Mouse (Mus musculus): ENCODE results near the gene Gm10282. TPM values are rescaled to one million over a fixed set of nuclear protein-coding genes. Genes with fewer than 3 reads are reported as not detected.

The Gm10282 gene
- total RNA-seq, 2 experiments from 2014 or later, result 2.8 to 4.8 TPM

DNA sequence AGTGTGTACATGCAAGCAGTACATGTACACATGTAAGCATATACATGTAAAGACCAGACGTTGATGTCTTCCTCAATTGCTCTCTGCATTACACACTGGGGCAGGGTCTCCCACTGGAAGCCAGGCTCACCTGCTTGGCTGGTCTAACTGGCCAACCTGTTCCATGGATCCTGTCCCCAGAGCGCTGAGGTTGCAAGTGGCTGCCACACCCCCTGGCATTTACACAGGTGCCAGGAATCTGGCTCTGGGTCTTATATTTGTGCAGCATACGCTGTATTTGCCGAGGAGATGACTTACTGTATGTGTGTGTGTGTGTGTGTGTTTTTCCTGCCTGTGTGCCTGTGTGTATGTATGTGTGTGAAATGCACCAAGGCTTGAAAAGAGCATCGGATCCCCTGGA, 1.9 kb upstream of the Gm10282 start:
- no peak for DNase-seq
- intact Hi-C loops (cut with DNase I), result no loop called here
- Histone ChIP-seq H3K4me3 (no peak overlapping the region), H3K27ac (no peak overlapping the region)
- TF ChIP-seq CTCF (IDR thresholded peaks at IDR 0.05), result no peak

DNA sequence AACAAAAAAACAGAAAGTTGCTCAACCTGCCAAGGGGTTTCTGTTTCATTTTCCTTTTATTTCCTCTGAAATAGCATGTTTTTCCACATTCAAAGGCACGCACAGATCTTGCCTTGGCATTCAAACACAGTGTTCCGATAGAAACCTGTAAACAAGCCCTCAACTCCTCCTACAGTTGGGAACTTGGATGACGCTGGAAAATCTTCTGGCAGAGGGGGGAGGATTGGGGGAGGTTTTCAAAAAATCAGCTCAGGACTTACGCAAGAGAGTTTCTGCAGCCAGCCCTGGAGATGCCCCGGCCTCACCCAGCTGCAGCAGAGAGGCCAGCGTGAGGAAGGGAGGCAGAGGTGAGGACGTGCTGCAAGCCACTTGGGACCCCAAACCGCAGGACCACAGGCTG, 1.4 kb downstream of the Gm10282 start:
- intact Hi-C loops (cut with DNase I), result no loop called here
- peak overlapping the region; percentile 87 for H3K27ac ChIP-seq
- H3K4me3 ChIP-seq, result peak overlapping the region; percentile 54
- peak; percentile 86 for DNase-seq
- no peak for TF ChIP-seq CTCF (IDR thresholded peaks at IDR 0.05)

DNA sequence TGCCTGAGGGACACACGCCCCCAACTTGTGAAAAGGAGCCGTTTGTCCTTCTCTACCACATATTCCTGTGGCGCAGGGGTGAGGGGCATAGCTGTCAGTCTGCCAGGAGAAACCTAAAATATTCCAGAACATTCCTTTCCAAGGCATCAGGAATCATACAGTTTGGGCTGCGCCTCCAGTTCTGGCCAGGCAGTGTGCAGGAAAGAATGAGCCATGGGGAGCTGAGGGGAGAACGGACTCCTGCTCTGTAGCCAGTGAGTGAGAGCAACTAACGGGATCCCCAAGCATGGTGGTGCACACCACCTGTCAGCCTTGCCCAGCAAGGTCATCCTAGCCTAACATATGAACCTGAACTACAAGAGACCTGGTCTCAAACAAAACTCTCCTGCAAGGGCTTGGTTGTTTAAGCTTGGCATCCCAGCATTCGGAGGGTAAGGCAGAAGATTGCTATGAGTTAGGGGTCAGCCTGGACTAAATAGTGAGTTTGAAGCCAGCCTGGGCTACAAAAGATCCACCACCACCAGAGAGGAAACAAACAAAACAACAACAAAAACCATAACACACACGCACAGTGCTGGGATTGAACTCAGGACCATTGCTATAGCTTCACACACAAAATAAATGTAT, 2.0 kb downstream of the Gm10282 start:
- intact Hi-C loops (cut with DNase I), result no loop called here
- no peak for TF ChIP-seq CTCF (IDR thresholded peaks at IDR 0.05)
- peak; percentile 35 for DNase-seq
- Histone ChIP-seq H3K4me3 (peak overlapping the region; percentile 54), H3K27ac (peak overlapping the region; percentile 87)

DNA sequence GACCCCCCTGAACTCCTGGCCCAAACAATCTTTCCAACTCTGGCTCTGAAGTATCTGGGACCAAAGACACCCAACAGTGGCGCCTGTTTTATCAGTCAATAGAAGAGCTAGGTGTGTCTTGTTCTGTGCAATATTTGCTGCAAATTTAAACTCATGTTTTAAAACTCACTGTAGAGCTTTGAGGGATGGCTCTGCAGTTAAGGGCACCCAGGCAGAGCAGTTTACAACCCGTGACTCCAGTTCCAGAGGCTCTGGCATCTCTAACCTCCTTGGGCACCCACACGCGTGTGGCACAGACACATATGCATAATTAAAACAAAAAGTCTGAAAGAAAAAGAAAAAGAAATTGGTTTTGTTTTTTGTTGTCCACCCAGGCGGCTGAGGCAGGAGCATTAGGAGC, 3.6 kb downstream of the Gm10282 start:
- H3K4me3 ChIP-seq, result no peak overlapping the region
- no peak for TF ChIP-seq CTCF (IDR thresholded peaks at IDR 0.05)
- no peak for DNase-seq
- intact Hi-C loops (cut with DNase I), result no loop called here
- H3K27ac ChIP-seq, result peak overlapping the region; percentile 87

DNA sequence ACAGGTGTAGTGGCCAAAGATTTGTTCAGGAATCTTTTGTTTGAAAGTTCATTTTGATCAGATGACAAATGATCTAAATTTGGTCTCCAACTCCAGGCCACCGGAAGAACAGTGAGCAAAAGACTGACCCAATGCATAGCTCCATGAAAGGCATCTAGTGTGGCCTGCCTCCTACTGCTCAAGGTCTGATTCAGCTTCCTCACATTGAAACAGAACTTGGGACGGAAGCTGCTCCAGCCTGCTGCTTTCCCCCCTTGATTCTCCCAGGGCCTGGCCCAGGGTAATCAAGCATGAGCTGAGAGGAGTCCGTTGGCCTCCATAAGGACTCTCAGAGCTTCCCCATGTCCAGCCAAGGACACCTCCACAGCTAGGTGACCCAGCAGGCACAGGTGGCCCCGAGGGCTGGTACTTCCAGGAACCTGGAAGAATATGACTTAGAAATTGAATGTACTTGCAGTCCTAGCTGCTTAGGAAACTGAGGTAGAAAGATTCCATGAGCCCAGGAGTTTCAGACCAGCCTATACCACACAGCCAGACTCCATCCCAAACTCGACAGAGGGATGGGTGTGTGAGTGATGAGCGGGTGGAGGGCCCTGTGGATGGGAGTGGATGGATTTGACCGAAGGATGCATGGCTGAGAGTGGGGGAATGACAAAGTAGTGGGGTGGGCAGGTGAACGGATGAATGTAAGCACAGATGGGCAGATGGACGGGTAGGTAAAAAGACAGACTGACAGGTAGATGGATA, 4.2 kb downstream of the Gm10282 start:
- intact Hi-C loops (cut with DNase I), result no loop called here
- peak overlapping the region; percentile 87 for H3K27ac ChIP-seq
- no peak for TF ChIP-seq CTCF (IDR thresholded peaks at IDR 0.05)
- H3K4me3 ChIP-seq, result no peak overlapping the region
- DNase-seq, result no peak

DNA sequence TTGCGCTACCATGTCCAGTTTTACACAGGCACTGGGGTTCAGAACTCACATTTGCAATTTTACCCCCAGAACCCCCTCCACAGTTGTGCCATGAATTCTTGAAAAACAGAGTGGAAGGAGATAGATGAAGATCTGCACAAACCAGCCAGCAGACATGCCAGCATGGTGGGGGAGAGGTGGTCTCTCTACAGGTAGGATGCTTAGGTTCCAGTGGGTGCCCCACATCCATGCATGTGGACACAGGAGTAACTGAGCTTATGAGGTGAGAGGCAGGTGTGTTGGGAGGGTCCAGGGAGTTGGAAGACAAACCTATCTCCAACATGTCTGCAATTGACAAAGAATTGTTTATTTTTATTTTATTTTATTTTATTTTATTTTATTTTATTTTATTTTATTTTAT, 6.1 kb downstream of the Gm10282 start:
- DNase-seq, result no peak
- Histone ChIP-seq H3K4me3 (no peak overlapping the region), H3K27ac (no peak overlapping the region)
- TF ChIP-seq CTCF (IDR thresholded peaks at IDR 0.05), result no peak
- intact Hi-C loops (cut with DNase I), result no loop called here

DNA sequence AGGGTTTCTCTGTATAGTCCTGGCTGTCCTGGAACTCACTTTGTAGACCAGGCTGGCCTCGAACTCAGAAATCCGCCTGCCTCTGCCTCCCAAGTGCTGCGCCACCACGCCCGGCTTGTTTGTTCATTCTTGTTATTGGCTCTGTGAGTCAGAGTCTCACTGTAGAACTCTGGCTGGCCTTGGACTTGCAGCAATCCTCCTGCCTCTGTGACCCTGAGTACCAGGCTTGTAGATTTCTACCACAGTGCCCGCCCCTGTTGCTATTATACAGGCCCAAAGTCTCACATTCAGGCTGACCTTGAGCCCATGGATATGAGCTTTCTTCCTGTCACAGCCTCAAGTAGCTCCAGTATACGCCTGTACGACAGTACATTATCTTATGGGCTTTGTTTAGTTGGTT, 8.5 kb downstream of the Gm10282 start:
- no peak for DNase-seq
- peak overlapping the region; percentile 86 for H3K27ac ChIP-seq
- intact Hi-C loops (cut with DNase I), result no loop called here
- TF ChIP-seq CTCF (IDR thresholded peaks at IDR 0.05), result no peak
- no peak overlapping the region for H3K4me3 ChIP-seq

DNA sequence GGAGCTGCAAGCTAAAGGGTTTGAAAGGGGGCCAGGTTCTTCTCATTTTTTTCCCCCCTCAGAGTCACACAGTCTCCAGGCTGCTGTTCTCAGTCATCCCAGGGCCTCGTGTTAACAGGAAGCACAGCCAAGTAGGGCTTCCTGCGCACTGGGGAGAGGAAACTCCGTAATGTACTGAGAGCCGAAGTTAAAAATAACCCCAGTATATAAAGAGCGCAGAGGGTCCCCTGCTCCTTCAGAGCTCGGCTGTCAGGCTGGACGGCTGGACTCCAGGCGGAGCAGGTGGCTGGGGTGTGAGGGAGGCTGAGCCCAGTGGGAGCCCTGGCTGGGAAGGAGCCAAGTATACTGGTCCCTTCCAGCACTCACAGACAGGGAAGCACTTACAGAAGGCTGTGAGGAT, 9.4 kb downstream of the Gm10282 start:
- DNase-seq, result peak; percentile 95
- intact Hi-C loops (cut with DNase I), result loop anchor here (2.0 kb wide), 1 partner anchor 23 kb away; the partner anchor contains the start of gene Klf2
- H3K27ac ChIP-seq, result peak overlapping the region; percentile 86
- TF ChIP-seq CTCF (IDR thresholded peaks at IDR 0.05), result no peak
- peak overlapping the region; percentile 42 for H3K4me3 ChIP-seq

DNA sequence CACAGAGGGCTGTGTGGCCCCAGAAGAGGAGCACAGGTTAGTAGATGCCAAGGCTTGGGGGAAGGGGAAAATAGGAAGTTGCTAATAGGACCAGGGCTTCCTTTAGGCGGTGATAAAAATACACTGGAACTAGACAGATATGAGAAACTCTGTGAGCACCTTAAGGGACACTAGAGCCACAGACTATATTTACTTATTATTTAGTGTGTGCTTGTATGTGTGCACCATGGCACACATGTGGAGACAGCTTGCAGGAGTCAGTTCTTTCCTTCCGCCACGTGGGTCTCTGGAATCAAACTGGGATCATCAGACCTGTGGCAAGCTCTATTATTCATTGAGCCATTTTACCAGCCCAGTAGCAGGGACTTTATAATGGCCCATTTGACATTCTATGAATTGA, 9.9 kb downstream of the Gm10282 start:
- no peak for TF ChIP-seq CTCF (IDR thresholded peaks at IDR 0.05)
- intact Hi-C loops (cut with DNase I), result loop anchor here (2.0 kb wide), 1 partner anchor 24 kb away; the partner anchor contains the start of gene Klf2
- Histone ChIP-seq H3K27ac (peak overlapping the region; percentile 86), H3K4me3 (peak overlapping the region; percentile 42; the same call in 1 of the 2 replicates)
- no peak for DNase-seq

DNA sequence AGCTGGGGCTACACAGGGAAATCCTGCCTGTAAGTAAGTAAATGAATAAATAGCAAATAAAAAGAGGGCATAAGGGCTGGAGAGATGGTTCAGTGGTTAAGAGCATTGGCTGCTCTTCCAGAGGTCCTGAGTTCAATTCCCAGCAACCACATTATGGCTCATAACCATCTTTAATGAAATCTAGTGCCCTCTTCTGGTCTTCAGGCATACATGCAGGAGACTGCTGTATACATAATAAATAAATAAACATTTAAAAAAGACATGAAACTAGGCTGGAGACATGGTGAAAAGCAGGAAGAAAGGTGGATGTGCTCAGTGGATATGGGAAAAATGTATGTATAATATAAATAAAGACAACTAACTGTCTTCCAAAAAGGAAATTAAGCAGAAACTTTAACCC, 11.8 kb downstream of the Gm10282 start:
- no peak for DNase-seq
- Histone ChIP-seq H3K4me3 (no peak overlapping the region), H3K27ac (no peak overlapping the region)
- peak; percentile 26; the same call in 1 of the 2 replicates for TF ChIP-seq CTCF (IDR thresholded peaks at IDR 0.05)
- intact Hi-C loops (cut with DNase I), result no loop called here

DNA sequence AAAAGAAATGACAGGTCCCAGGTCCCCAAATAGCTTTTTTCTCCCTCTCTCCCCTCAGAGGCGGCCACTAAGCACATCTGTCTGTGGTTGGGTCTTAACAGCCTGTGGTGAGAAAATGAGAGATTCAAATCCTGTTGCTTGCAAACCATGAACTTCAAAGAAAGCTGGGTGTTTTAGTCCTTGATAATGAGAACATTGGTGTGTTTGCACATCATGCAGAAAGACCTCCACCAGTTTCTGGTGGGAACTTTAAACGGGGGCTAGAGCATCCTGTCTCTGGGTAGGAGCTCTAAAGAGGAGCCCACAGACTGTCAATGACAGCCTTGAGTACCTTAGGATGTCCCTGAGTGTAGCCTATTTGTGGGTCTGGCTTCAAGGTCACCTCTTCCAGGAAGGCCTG, 14.0 kb downstream of the Gm10282 start:
- Histone ChIP-seq H3K4me3 (no peak overlapping the region), H3K27ac (no peak overlapping the region)
- TF ChIP-seq CTCF (IDR thresholded peaks at IDR 0.05), result no peak
- intact Hi-C loops (cut with DNase I), result no loop called here
- no peak for DNase-seq

DNA sequence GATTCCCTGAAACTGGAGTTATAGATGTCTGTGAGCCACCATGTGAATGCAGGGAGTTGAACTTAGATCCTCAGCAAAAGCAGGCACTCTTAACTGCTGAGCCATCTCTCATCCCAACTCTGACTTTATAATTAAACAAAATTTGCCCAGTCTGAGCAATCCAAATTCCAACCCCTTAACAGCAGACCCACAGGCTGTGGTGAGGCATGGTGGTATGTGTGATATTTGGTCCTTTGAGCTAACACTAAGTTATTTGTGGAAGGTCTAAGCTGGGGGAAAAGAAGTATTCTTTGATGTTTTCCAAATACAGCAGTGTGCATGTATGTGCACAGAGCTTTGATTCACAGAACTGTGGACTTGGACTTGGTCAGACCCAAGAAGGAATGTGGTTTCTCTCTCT, 16.0 kb downstream of the Gm10282 start:
- no peak for DNase-seq
- no peak for TF ChIP-seq CTCF (IDR thresholded peaks at IDR 0.05)
- H3K27ac ChIP-seq, result no peak overlapping the region
- intact Hi-C loops (cut with DNase I), result loop anchor here (5.0 kb wide), 1 partner anchor 43 kb away; no protein-coding TSS in a partner anchor
- no peak overlapping the region for H3K4me3 ChIP-seq

DNA sequence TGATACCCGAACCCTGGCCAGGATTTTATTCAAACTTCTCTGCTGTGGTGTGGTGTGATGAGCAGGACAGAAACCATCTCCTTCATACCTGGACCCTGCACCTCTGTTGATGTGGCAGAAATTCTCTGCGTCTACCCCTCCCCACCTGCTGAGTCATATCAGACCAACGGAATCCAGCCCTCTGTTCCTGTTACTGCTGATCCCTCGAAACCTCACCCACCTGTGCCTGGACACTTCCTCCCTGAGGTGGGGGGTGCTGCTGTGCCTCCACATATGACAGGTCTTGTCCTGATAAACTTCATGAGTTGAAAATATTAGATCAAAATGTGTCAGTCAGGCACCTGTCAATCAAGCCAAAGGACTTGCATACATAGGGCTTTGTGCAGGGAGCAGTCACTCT, 19.8 kb downstream of the Gm10282 start:
- intact Hi-C loops (cut with DNase I), result loop anchor here (5.0 kb wide), 1 partner anchor 47 kb away; no protein-coding TSS in a partner anchor
- no peak for DNase-seq
- TF ChIP-seq CTCF (IDR thresholded peaks at IDR 0.05), result no peak

More for the DNA sequence above, 19.8 kb downstream of the Gm10282 start:
- Histone ChIP-seq H3K27ac (no peak overlapping the region), H3K4me3 (no peak overlapping the region)

Data from gastrocnemius, adult 2 months (tissue).